Mouse (Mus musculus) T-helper 2 cell (primary cell): Measurements from ENCODE around the gene 1700006A11Rik.
"Not testable (repeated sequence)": the region's sequence is repeated elsewhere in the genome, so short reads cannot be mapped to it uniquely, and the experiment has no call there.

ENCODE experiments used
- in situ Hi-C: fragments of 300-600 bp; cut with MboI, MseI; formaldehyde crosslinking; loops from one replicate; pipeline ENCODE4 v1.15.1; 2025; ENCODE audit warnings: high pct_unique_total_duplicates

The 1700006A11Rik gene

DNA sequence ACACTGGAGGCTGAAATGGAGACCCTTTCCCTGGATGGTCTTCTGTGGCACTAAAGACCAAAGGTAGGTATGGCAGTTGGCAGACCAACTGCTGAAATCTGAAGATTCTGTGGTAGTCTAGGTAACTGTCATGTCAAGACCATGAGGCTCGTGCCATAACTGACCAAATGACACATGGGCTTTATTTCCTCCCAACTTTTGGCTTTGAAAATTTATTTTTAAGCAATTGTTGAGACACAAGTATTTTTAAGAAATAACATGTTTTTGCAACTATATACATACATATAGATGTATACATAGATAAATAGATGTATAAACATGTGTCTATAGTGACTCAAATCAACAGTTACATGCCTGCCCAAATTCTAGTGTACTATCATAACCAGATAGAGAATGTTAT is at the start of gene 1700006A11Rik:
1700006A11Rik (minus strand) TSS at position 101 of the 400 bp plus-strand sequence.
- in situ Hi-C loops = no loop called here

DNA sequence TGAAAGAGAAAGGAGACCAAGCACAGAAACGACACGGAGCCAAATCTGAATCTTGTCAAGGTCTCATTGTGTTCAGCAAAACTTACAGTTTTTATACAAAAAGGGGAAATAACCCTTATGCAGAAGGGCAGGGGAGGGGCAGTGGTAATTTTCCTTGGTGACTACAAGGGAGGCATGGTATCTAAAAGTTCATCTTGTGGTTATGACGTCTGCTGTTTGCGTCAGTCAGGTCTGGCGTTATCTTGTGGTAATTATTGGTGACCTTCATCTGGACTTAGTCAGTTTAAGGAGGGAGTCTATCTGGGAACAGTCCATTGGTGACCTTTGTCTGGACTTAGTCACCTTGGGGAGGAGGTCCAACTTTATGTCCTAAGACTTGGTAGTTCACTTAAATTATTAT is 48.5 kb upstream of the 1700006A11Rik start:
- in situ Hi-C loops = not testable (repeated sequence)

DNA sequence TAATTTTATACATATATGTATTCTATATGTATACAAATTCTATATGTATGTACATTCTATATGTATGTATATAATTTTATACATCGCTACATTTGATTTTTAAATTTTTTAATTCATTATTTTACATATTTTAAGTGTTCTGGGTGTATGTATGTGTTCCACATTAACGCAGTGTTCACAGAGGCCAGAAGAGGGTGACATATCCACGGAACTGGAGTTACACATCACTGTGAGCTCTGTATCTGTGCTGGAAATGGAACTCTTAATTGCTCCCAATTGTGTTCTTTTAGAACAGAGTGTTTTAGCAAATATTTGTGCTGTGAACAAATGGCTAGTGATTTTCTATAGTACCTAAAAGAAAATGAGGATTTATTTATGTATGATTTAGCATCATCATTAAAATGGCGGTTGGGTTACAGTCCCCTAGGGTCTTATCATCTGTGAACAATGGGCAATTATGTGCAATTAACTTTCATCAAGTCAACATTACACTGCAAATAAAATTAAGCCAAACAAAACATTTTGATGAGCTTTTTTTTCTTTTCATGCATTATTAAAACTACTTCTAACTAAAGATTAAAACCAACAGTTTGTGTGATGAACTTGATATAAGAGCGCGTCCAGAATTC is 40.4 kb upstream of the 1700006A11Rik start:
- in situ Hi-C loops = no loop called here

DNA sequence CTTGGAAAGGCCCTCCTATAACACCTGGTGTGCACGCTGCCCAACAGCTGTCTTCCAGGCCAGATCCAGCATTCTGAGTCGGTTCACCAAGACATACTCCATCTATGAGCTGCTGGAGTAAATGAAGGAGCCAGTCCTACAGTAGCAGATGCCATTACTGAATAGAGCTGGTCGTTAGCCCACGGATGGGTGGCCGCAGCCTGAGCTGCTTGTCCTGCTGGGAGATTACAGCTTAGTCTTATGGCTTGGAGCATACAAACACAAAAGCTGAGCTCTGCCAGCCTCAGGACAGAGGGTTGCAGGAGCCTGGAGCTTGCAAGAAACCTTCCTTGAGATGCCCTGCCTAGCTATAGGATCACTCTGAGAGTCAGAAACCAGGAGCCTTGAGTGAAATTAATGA is 33.6 kb downstream of the 1700006A11Rik start:
- in situ Hi-C loops = no loop called here

DNA sequence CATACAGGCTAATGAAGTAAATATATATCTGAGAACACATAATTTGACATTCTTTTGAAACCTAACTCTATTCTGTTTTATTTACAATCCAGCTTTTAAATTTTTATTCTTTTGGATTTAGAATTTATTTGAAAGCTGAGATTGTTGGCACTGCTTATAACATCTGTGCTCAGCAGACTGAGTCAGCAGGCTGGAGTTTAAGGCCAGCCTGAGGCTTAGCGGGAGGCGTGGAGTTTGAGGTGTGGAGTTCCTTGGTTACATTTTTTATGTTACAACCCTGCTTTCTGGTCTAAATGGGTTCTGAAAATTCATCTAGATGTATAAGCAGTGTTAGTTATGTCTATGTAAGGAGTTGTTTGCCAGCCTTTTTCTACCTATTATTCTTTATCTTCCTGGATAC is 35.7 kb downstream of the 1700006A11Rik start:
- in situ Hi-C loops = no loop called here

DNA sequence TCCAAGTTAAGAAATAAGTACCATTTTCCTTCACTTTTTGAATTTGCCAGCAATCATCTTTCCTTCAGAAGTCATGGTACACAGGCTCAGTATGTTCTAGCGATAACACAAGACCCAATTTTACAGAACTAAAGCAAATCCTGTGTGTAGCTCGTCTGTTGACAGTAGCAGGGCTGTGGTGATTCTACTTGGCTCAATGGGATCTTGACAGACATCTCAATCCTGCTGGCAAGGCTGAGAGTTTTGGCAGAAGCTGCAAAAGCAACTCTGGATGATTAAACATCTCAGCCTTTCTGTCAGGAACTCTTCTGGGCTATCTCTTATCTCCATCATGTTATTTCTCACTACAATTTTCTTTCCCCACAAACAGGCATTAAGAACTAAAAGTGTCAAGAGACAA is 36.2 kb downstream of the 1700006A11Rik start:
- in situ Hi-C loops = no loop called here

DNA sequence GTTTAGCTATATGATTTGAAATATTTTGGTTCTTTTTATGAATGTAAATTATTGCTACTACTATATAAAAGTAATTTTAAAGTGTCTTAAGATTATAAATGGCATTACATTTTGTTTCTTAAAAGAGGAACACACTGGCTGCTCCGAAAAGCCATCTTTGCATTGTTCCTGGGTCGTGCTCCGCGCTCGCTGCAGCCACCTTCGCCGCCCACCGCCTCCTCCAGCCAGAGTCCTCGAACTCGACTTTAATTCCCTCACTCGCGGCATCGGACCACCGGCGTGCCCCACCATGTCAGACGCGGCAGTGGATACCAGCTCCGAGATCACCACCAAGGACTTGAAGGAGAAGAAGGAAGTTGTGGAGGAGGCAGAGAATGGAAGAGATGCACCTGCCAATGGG is 40.5 kb downstream of the 1700006A11Rik start:
- in situ Hi-C loops = not testable (repeated sequence)

DNA sequence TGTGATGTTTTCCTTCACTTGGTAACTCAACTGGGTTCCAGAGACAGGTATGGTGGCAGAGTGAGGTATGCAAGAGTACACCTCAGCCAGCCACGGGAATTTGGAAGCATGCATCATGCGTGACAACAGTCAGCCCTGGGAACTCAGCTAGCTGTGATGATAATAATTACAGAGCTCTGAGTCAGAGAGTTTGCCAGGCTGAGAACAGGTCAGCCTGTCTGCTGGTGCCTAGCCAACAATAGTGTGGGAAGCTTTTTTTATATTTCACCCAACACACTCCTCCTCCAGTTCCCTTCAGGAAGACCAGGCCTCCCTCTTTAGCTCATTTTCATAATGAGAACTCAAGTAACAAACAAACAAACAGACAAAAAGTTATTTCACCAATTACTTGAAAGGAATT is 53.8 kb downstream of the 1700006A11Rik start:
- in situ Hi-C loops = no loop called here

DNA sequence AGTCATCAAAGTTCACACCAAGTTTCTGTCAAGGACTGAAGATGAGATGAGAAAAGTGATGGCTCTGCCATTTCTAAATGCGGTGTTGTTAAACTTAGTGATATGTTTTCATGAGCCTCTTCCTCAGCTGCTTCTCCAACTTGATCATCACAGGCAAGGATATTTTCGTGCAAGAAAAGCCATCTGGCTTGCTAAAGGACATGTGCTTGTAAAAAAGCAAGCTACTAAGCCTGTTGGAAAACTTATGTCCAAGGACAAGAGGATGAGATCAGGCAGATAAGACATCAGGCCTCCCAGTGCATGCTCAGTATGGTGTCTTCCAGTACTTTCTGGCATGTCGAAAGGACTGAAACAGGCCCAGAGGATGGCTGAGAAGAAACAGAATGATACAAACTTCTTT is 68.3 kb downstream of the 1700006A11Rik start:
- in situ Hi-C loops = no loop called here
